Mouse (Mus musculus): ENCODE data around the gene Pds5b. TPM values are rescaled to one million over a fixed set of nuclear protein-coding genes. Genes with fewer than 3 reads are reported as not detected.
A peak's percentile ranks its signal among the peaks of the same experiment; 100 is the strongest.
"Not testable (repeated sequence)": the region's sequence is repeated elsewhere in the genome, so short reads cannot be mapped to it uniquely, and the experiment has no call there.

The Pds5b gene
- total and polyA plus RNA-seq, 3 experiments, result 21.9 to 52.7 (median 46.2) TPM

DNA sequence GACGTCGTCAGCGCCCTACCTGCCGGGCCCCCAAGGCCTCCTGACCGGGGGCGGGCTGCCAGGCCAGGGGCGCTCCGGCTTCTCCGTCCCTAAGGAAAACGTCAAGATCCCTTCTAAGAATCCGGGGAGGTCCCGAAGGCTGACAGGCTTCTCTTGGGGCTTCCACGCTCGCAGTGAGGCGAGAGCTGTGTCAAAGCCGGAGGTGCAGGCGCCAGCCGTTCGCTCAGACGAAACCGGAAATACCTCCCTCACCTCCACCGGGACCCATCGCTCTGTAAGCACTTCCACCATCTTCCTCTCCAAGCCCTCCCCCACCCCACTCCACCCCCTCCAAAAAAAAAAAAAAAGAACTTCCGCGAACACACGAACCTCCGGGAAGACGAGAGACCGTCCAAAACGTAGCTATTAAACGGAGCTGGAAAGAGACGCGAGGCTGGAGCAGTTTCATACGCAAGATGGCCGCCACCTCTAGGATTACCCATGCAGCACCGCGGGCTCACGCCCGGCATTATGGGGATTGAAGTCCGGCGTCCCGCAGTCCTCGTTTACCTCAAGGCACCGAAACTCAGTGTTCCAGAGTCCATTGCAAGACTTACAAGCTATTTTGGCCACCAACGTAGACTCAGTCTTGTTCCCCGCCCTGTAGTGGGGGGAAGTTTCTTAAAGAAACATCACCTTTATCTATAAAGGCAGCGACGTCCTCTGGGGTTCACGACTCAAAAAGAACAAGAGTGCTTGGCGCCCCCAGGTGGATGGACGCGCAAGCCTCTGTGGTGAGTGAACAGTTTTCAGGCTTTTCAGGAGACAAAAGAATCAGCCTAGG is 8.2 kb upstream of the Pds5b start (continued):
- TF ChIP-seq E2F4 (IDR thresholded peaks at IDR 0.05; ENCODE audit: borderline replicate concordance, low read depth, low read length) (no peak), KAT2A (conservative IDR thresholded peaks at IDR 0.05; ENCODE audit: low read depth, low read length) (peak; percentile 98), POLR2AphosphoS2 (IDR thresholded peaks at IDR 0.05; ENCODE audit: low read length) (peak; percentile 68; the same call in 1 of the 2 replicates), POLR2A (IDR thresholded peaks at IDR 0.05; ENCODE audit: control insufficient read depth in 1 of 2, insufficient read depth in 1 of 2, low read depth in 1 of 2, low read length in 2 of 2, poor library complexity in 1 of 2) (peak; percentile 66 to 80), CHD1 (IDR thresholded peaks at IDR 0.05; ENCODE audit: low read depth, low read length) (no peak)

DNA sequence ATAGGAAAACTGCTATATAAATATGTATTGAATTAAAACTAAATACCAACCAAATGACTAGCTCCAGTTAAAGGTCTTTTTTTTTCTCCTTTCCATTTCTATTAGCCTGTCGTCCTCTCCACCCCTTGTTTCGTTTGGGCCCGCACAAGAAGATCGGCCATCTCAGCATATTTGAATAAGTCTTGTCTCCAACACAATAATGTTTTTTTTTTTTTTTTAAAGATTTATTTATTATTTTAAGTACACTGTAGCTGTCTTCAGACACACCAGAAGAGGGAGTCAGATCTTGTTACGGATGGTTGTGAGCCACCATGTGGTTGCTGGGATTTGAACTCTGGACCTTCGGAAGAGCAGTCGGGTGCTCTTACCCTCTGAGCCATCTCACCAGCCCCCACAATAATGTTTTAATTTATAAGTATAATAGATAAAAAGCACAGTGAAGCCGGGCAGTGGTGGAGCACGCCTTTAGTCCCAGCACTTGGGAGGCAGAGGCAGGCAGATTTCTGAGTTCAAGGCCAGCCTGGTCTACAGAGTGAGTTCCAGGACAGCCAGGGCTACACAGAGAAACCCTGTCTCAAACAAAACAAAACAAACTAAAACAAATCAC is 7.3 kb upstream of the Pds5b start, which contains the start of gene N4bp2l2:
Gene N4bp2l2 (minus strand): TSS at position 51 of the 607 bp plus-strand sequence.
- Histone ChIP-seq H3K4me1 (ENCODE audit: control insufficient read depth in 1 of 2, insufficient read depth in 2 of 2, low read length in 2 of 2) (peaks cover 2 to 21% of the 10 kb centered on the region in 2 experiments; a peak in 3 of 4 replicates), H3K79me2 (ENCODE audit: control insufficient read depth, insufficient read depth, low read length, poor library complexity) (peaks cover 36% of the 10 kb centered on the region), H3K4me3 (ENCODE audit: control insufficient read depth in 1 of 2, insufficient read depth in 1 of 2, low read depth in 2 of 2, low read length in 2 of 2) (peak within 1 kb of the TSS; percentile 55 to 98), H3K27ac (ENCODE audit: control insufficient read depth, low read depth, low read length) (peak within 1 kb of the TSS; percentile 99), H3K9ac (ENCODE audit: control insufficient read depth, low read depth, low read length, poor library complexity, severe bottlenecking) (peak within 1 kb of the TSS; percentile 99), H3K36me3 (ENCODE audit: control insufficient read depth in 1 of 2, insufficient read depth in 2 of 2, low read length in 2 of 2) (peaks cover 11 to 24% of the 10 kb centered on the region in 2 experiments)
- H3K27me3 ChIP-seq (ENCODE audit: control insufficient read depth in 1 of 2, insufficient read depth in 2 of 2, low read length in 2 of 2); H3K9me3 ChIP-seq (replicated peaks; ENCODE audit: insufficient read depth, low read length); DNase-seq (ENCODE audit: low read depth, low spot score): not testable (repeated sequence)
- TF ChIP-seq TBP (IDR thresholded peaks at IDR 0.05; ENCODE audit: low read depth, low read length) (peak; percentile 95), ZNF384 (IDR thresholded peaks at IDR 0.05; ENCODE audit: low read depth, low read length) (0 out of 2 replicates have a peak, but pooled peaks have one; percentile 14), MAFK (IDR thresholded peaks at IDR 0.05; ENCODE audit: borderline replicate concordance, low read depth, low read length) (peak; percentile 68)

DNA sequence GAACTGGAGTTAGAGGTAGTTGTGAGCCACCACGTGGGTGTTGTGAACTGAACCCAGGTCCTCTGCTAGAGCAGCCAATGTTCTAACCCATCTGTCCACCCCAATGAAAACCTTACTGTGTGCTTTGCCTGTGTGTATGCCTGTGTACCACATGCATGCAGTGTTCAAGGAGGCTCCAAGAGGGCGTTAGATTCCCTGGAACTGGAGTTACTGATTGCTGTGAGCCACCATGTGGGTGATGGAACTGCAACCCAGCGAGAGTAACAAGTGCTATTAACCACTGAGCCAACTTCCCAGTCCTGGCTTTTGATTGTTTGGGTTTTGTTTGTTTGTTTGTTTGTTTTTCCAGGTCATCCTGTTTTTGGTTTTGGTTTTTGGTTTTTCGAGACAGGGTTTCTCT is 4.8 kb upstream of the Pds5b start:
- no peak for TF ChIP-seq EP300 (IDR thresholded peaks at IDR 0.05; ENCODE audit: low read depth in 1 of 2, low read length in 2 of 2)
- no peak for TF ChIP-seq BHLHE40 (IDR thresholded peaks at IDR 0.05; ENCODE audit: borderline replicate concordance, low read depth, low read length)
- TF ChIP-seq MYB (IDR thresholded peaks at IDR 0.05; ENCODE audit: low read depth, low read length), result no peak
- TF ChIP-seq HCFC1 (IDR thresholded peaks at IDR 0.05; ENCODE audit: low read depth, low read length), result no peak
- no peak for TF ChIP-seq ELF1 (IDR thresholded peaks at IDR 0.05; ENCODE audit: low read depth, low read length)
- TF ChIP-seq GATA1 (IDR thresholded peaks at IDR 0.05; ENCODE audit: low read depth, low read length), result no peak
- TF ChIP-seq USF1 (IDR thresholded peaks at IDR 0.05; ENCODE audit: low read depth, low read length), result no peak
- TF ChIP-seq MAZ (IDR thresholded peaks at IDR 0.05; ENCODE audit: low read depth, low read length), result no peak
- no peak for TF ChIP-seq ETS1 (IDR thresholded peaks at IDR 0.05; ENCODE audit: low read depth, low read length)
- no peak for TF ChIP-seq MXI1 (IDR thresholded peaks at IDR 0.05; ENCODE audit: low read depth, low read length)
- TF ChIP-seq UBTF (IDR thresholded peaks at IDR 0.05; ENCODE audit: borderline replicate concordance, insufficient read depth, low read depth, low read length), result no peak
- no peak for TF ChIP-seq CHD2 (IDR thresholded peaks at IDR 0.05; ENCODE audit: low read length)
- no peak for TF ChIP-seq POLR2AphosphoS2 (IDR thresholded peaks at IDR 0.05; ENCODE audit: low read length)
- no peak for TF ChIP-seq ZC3H11A (IDR thresholded peaks at IDR 0.05; ENCODE audit: low read depth, low read length)
- TF ChIP-seq KAT2A (conservative IDR thresholded peaks at IDR 0.05; ENCODE audit: low read depth, low read length), result no peak
- no peak for TF ChIP-seq CHD1 (IDR thresholded peaks at IDR 0.05; ENCODE audit: low read depth, low read length)
- TF ChIP-seq TBP (IDR thresholded peaks at IDR 0.05; ENCODE audit: low read depth, low read length), result no peak
- TF ChIP-seq MAX (IDR thresholded peaks at IDR 0.05; ENCODE audit: low read length), result no peak
- no peak for TF ChIP-seq ZKSCAN1 (IDR thresholded peaks at IDR 0.05; ENCODE audit: low read depth, low read length)
- DNase-seq (ENCODE audit: low read depth, low spot score), result no peak
- Histone ChIP-seq H3K79me2 (ENCODE audit: control insufficient read depth, insufficient read depth, low read length, poor library complexity) (peaks cover 15% of the 10 kb centered on the region), H3K4me3 (ENCODE audit: control insufficient read depth in 1 of 2, insufficient read depth in 1 of 2, low read depth in 2 of 2, low read length in 2 of 2) (no peak overlapping the region), H3K9me3 (replicated peaks; ENCODE audit: insufficient read depth, low read length) (no peaks in the 10 kb centered on the region), H3K36me3 (ENCODE audit: control insufficient read depth in 1 of 2, insufficient read depth in 2 of 2, low read length in 2 of 2) (peaks cover 0 to 7% of the 10 kb centered on the region in 2 experiments; a peak in 2 of 4 replicates), H3K4me1 (ENCODE audit: control insufficient read depth in 1 of 2, insufficient read depth in 2 of 2, low read length in 2 of 2) (peaks cover 2 to 10% of the 10 kb centered on the region in 2 experiments; a peak in 2 of 4 replicates), H3K9ac (ENCODE audit: control insufficient read depth, low read depth, low read length, poor library complexity, severe bottlenecking) (no peak overlapping the region), H3K27me3 (ENCODE audit: control insufficient read depth in 1 of 2, insufficient read depth in 2 of 2, low read length in 2 of 2) (no peaks in the 10 kb centered on the region), H3K27ac (ENCODE audit: control insufficient read depth, low read depth, low read length) (no peak overlapping the region)
